Mouse (Mus musculus): ENCODE results near the gene Tulp1. TPM values are rescaled to one million over a fixed set of nuclear protein-coding genes. Genes with fewer than 3 reads are reported as not detected.

Gene Tulp1
- total RNA-seq (2023) = 1.3 TPM

DNA sequence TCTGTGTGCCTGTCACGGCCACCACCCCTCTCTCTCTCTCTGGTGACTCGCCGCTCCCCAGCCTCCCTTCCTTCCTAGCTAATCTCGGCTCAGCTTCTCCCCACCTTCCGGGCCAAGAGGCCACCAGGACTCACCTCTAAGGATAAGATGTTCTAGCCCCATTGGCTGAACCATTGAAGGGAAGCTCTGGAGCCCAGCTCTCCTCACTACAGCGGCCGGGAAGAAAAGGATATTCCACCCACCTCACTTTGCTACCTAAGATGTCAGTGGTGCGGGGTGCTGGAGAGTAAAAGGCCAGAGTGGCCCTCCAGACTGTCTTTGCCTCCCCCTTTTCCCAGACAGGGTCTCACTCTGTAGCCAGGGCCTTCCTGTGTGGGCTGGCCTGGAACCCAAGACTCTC lies at the start of gene Tulp1:
TSS of gene Tulp1 (minus strand) at position 101 of the 400 bp plus-strand sequence.

DNA sequence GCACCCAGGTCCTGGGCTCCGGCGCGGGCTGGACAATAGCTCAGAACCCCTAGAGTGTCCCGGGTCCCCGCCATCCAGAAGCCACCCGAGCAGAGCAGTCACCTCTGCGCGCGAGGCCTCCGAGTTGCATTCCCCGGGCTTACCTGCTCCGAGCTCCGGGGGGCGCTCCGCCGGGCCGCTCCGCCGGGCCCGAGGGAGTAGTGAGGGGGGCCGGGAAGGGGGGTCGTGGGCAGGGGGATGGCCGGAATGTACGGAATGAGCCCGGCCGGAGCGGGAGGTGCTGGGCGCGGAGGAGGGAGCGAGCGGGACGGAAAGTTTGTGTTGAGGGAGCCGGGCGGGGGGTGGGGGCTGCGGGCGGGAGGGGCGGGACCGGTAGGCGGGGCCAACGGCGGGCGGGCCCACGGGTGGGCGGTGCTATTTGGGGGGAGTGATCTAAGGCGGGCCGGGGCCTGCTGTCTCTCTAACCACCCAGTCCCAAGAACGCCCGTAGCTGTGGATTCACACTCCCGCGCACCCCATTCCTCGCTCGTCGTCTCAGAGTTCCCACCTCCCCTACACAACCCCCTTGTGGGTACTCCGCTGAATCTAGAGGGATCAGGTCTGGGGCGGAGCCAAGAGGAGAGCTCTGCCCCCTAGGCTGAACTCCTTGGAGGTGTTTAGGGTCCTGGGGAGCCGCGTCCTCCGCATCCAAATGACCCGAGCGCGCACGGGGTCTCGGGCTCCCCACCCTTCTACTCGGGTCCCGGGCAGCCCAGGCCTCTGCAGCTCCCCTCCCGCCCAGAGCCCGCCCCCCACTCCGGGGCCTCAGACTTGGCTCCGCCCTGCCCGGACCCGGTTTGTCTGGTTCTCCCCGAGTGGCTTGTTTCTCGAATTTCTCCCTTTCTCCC lies 14.3 kb downstream of the Tulp1 start, which contains the start of gene Tead3:
TSS of gene Tead3 (minus strand) at position 352 of the 887 bp plus-strand sequence.

DNA sequence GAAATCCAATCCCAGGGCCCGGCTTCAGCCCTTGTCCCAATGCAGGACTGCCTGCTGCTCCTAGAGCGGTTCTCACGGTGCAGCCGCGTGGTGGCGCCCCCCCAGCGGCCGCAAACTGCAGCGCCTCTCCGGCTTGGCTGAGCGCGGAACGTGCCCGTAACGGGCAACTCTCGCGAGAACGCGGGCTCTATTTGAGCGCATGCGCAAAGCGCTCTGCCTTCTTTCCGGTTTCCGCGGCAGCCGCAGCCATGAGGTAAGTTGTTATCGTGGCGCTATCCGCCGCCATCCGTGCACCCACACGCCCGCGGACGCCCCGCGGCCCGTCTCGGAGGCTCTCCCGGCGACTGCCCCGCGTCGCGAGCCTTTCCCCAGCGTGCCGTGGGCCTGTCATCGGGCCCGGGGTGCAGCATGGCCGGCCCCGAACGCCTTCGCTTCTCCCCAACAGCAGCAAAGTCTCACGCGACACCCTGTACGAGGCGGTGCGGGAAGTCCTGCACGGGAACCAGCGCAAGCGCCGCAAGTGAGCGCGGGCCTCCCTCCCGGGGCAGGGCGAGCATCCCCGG lies 36.6 kb downstream of the Tulp1 start, which contains the start of gene Rpl10a:
TSS of gene Rpl10a (plus strand) at position 106 of the 563 bp plus-strand sequence.

DNA sequence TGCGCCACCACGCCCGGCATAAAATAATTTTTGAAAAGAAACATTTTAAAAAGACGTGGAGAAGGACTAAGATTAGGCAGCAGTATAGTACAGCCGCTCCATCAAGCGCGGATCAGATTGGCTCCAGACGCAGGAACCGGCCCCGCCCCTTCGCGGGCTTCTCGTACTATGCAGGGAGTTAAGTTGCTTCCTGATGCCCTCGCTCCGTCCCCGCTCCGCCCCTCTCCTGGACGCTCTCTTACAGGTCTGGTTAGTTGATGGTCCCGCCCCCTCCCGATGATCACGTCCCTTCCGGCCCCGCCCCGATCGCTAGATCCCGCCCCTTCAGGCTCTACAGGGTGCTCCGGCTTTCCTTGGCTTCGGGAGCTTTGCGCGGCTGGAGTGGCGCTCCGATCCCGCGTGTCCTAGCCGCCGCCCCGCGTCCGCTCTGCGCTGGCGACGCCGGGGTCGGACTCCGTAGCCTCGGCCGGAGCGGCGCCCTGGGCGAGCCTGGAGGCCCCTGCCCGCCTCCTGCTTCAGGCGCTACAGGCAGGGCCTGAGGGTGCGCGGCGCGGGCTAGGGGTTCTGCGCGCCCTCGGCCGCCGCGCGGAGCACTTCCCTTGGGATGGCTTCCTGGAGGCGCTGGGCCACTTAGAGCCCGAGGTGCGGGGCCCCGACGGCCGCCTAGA lies 51.7 kb downstream of the Tulp1 start, which contains the start of gene Fance:
TSS of gene Fance (plus strand) at position 308 of the 668 bp plus-strand sequence.

Other genes starting within 250 kb of the Tulp1 start
- not detected for gene Scube3, start 223.1 kb downstream of the Tulp1 start, total RNA-seq (2023)
- 16.7 TPM for gene Zfp523, start 188.1 kb downstream of the Tulp1 start, total RNA-seq (2023)
- 145 TPM for gene Def6, start 157.4 kb downstream of the Tulp1 start, total RNA-seq (2023)
- 29.2 TPM for gene Ppard, start 132.5 kb downstream of the Tulp1 start, total RNA-seq (2023)
- 33.7 TPM for gene Fance, start 51.7 kb downstream of the Tulp1 start, total RNA-seq (2023)
- 2,114 TPM for gene Rpl10a, start 36.8 kb downstream of the Tulp1 start, total RNA-seq (2023)
- gene Tead3, start 14.4 kb downstream of the Tulp1 start, total RNA-seq (2023) = 0.21 TPM
- gene Fkbp5, start 152.3 kb upstream of the Tulp1 start, total RNA-seq (2023) = 33.0 TPM
- not detected for gene Armc12, start 165.6 kb upstream of the Tulp1 start, total RNA-seq (2023)
- not detected for gene Clpsl2, start 184.2 kb upstream of the Tulp1 start, total RNA-seq (2023)
- gene Clps, start 195.5 kb upstream of the Tulp1 start, total RNA-seq (2023) = 8.8 TPM
- not detected for gene Lhfpl5, start 210.4 kb upstream of the Tulp1 start, total RNA-seq (2023)

Measured in CD8-positive naive resting alpha-beta T cell, adult 57 days (primary cell).